Mouse (Mus musculus) hindbrain, embryonic 14.5 days (tissue): ENCODE measurements around the gene Hk1. TPM values are rescaled to one million over a fixed set of nuclear protein-coding genes. Genes with fewer than 3 reads are reported as not detected.

Experiments
- ATAC-seq: fragments of 200-750 bp; cut with Nextera tagmentation; 2 replicates; pipeline ENCODE4 v1.8.0; 2017; ENCODE audit warnings: moderate number of reproducible peaks, mild to moderate bottlenecking, moderate TSS enrichment, moderate library complexity; ENCODE audit not compliant: low FRiP score
- DNase-seq: peaks from one replicate; pipeline ENCODE4 v3.0.0-alpha.2; 2015; ENCODE audit warnings: low spot score
- H3K27ac ChIP-seq: fragments of 300-500 bp; sonication (generic); 2 replicates; pipeline ENCODE4 v1.5.1; 2014; ENCODE audit warnings: mild to moderate bottlenecking, moderate library complexity
- H3K27me3 ChIP-seq: fragments of 300-500 bp; sonication (generic); 2 replicates; pipeline ENCODE4 v1.6.1; 2014; ENCODE audit warnings: mild to moderate bottlenecking, low read length, mixed read lengths; ENCODE audit not compliant: control insufficient read depth, insufficient read depth
- H3K36me3 ChIP-seq: fragments of 300-500 bp; sonication (generic); replicated peaks from 2 replicates; pipeline ENCODE4 v1.6.1; 2014; ENCODE audit not compliant: control insufficient read depth, insufficient read depth
- H3K4me1 ChIP-seq: fragments of 300-500 bp; sonication (generic); replicated peaks from 2 replicates; pipeline ENCODE4 v1.6.1; 2014; ENCODE audit warnings: antibody characterized with exemption, low read length, mixed read lengths; ENCODE audit not compliant: control insufficient read depth, insufficient read depth
- H3K4me2 ChIP-seq: fragments of 300-500 bp; sonication (generic); replicated peaks from 2 replicates; pipeline ENCODE4 v1.6.1; 2014; ENCODE audit warnings: mild to moderate bottlenecking, moderate library complexity
- H3K4me3 ChIP-seq: fragments of 300-500 bp; sonication (generic); replicated peaks from 2 replicates; pipeline ENCODE4 v1.5.1; 2014; ENCODE audit warnings: mild to moderate bottlenecking, low read length
- H3K9ac ChIP-seq: fragments of 300-500 bp; sonication (generic); 2 replicates; pipeline ENCODE4 v1.6.1; 2014
- H3K9me3 ChIP-seq: fragments of 300-500 bp; sonication (generic); 2 replicates; pipeline ENCODE4 v1.6.1; 2016; ENCODE audit warnings: low read length; ENCODE audit not compliant: control insufficient read depth
- WGBS: fragments of 180-500 bp; shearing (Covaris S2); extraction: QIAGEN DNeasy Blood & Tissue Kit; methylation state at CpG from one replicate; pipeline ENCODE4 v1.1.7; 2014; 5-methylcytosine and 5-hydroxymethylcytosine counted together
- polyA plus RNA-seq: library from polyadenylated mRNA; unstranded; fragments of >200 nt; fragmentation: Nextera tagmentation; extraction: Ambion mirVana; gene quantifications from 2 replicates; pipeline ENCODE4 v1.2.1, GENCODE M21; 2014

Hk1 gene
- polyA plus RNA-seq, 1 experiment from 2014 or later = 89.9 TPM

- no peak overlapping the region for H3K4me3 ChIP-seq
- H3K4me1 ChIP-seq = no peaks in the 10 kb centered on the region
- no peaks in the 10 kb centered on the region for H3K9me3 ChIP-seq
- H3K4me2 ChIP-seq = no peak overlapping the region
- no peak overlapping the region for H3K9ac ChIP-seq
- no peak for DNase-seq
- 87% methylated on average over 16 of the region's 16 CpGs for WGBS
- H3K27ac ChIP-seq = no peak overlapping the region
- no peaks in the 10 kb centered on the region for H3K27me3 ChIP-seq
- H3K36me3 ChIP-seq = peaks cover 50% of the 10 kb centered on the region
- ATAC-seq = no peak
Measured at GRCm38 (mm10) chr10:62269278-62269677, 110.4 kb downstream of the Hk1 start.

GRCm38 (mm10) chr10:62264299-62264698, 115.4 kb downstream of the Hk1 start:
- no peak overlapping the region for H3K9ac ChIP-seq
- H3K4me2 ChIP-seq = no peak overlapping the region
- H3K36me3 ChIP-seq = peaks cover 9% of the 10 kb centered on the region
- no peaks in the 10 kb centered on the region for H3K4me1 ChIP-seq
- DNase-seq (no peak), ATAC-seq (no peak)
- H3K4me3 ChIP-seq = no peak overlapping the region
- no peaks in the 10 kb centered on the region for H3K9me3 ChIP-seq
- WGBS = 90% methylated on average over 2 of the region's 2 CpGs
- H3K27ac ChIP-seq = no peak overlapping the region
- no peaks in the 10 kb centered on the region for H3K27me3 ChIP-seq

- Histone ChIP-seq H3K4me3 (no peak overlapping the region), H3K27me3 (no peaks in the 10 kb centered on the region), H3K4me1 (no peaks in the 10 kb centered on the region), H3K36me3 (no peaks in the 10 kb centered on the region), H3K4me2 (no peak overlapping the region), H3K9ac (no peak overlapping the region), H3K27ac (no peak overlapping the region), H3K9me3 (no peaks in the 10 kb centered on the region)
- ATAC-seq (peak; percentile 57; the same call in 1 of the 2 replicates), DNase-seq (peak; percentile 69)
- WGBS = 21% methylated on average over 18 of the region's 18 CpGs
Measured at GRCm38 (mm10) chr10:62261115-62261886, 118.4 kb downstream of the Hk1 start.

- no peak for DNase-seq
- no peak overlapping the region for H3K4me3 ChIP-seq
- no peaks in the 10 kb centered on the region for H3K27me3 ChIP-seq
- H3K27ac ChIP-seq = no peak overlapping the region
- no peaks in the 10 kb centered on the region for H3K36me3 ChIP-seq
- no peak overlapping the region for H3K4me2 ChIP-seq
- no peaks in the 10 kb centered on the region for H3K4me1 ChIP-seq
- H3K9me3 ChIP-seq = no peaks in the 10 kb centered on the region
- ATAC-seq = no peak
- 95% methylated on average over 5 of the region's 5 CpGs for WGBS
- no peak overlapping the region for H3K9ac ChIP-seq
Measured at GRCm38 (mm10) chr10:62258298-62258697, 121.4 kb downstream of the Hk1 start.

GRCm38 (mm10) chr10:62252496-62253235, 127.0 kb downstream of the Hk1 start:
- Histone ChIP-seq H3K36me3 (no peaks in the 10 kb centered on the region), H3K27me3 (no peaks in the 10 kb centered on the region), H3K27ac (no peak overlapping the region), H3K9ac (no peak overlapping the region), H3K4me1 (no peaks in the 10 kb centered on the region), H3K4me3 (no peak overlapping the region), H3K9me3 (no peaks in the 10 kb centered on the region), H3K4me2 (no peak overlapping the region)
- DNase-seq (no peak), ATAC-seq (no peak)
- 89% methylated on average over 27 of the region's 27 CpGs for WGBS

GRCm38 (mm10) chr10:62252000-62252488, 127.7 kb downstream of the Hk1 start, which contains the start of gene Tacr2:
Tacr2 (plus strand) TSS chr10:62252438.
- no peak for ATAC-seq
- 47% methylated on average over 12 of the region's 12 CpGs for WGBS

GRCm38 (mm10) chr10:62247815-62248214, 131.9 kb downstream of the Hk1 start:
- DNase-seq = no peak
- ATAC-seq = no peak

More at GRCm38 (mm10) chr10:62252000-62252488, 127.7 kb downstream of the Hk1 start, which contains the start of gene Tacr2:
- Histone ChIP-seq H3K4me3 (no peak within 1 kb of the TSS), H3K36me3 (no peaks in the 10 kb centered on the region), H3K27me3 (no peaks in the 10 kb centered on the region), H3K9ac (no peak within 1 kb of the TSS), H3K9me3 (no peaks in the 10 kb centered on the region), H3K4me1 (no peaks in the 10 kb centered on the region), H3K27ac (no peak within 1 kb of the TSS), H3K4me2 (no peak within 1 kb of the TSS)
- no peak for DNase-seq

GRCm38 (mm10) chr10:62247156-62247555, 132.6 kb downstream of the Hk1 start:
- DNase-seq = no peak
- Histone ChIP-seq H3K4me1 (no peaks in the 10 kb centered on the region), H3K27ac (no peak overlapping the region), H3K36me3 (no peaks in the 10 kb centered on the region), H3K4me2 (no peak overlapping the region), H3K4me3 (no peak overlapping the region), H3K9ac (no peak overlapping the region), H3K9me3 (no peaks in the 10 kb centered on the region; the same call in 1 of the 2 replicates), H3K27me3 (no peaks in the 10 kb centered on the region)
- 55% methylated on average over 3 of the region's 3 CpGs for WGBS
- peak; percentile 40; the same call in 1 of the 2 replicates for ATAC-seq

More at GRCm38 (mm10) chr10:62247815-62248214, 131.9 kb downstream of the Hk1 start:
- 62% methylated on average over 8 of the region's 8 CpGs for WGBS
- H3K9ac ChIP-seq = no peak overlapping the region
- H3K4me1 ChIP-seq = no peaks in the 10 kb centered on the region
- no peak overlapping the region for H3K4me2 ChIP-seq
- no peaks in the 10 kb centered on the region for H3K36me3 ChIP-seq
- no peak overlapping the region for H3K27ac ChIP-seq
- no peaks in the 10 kb centered on the region for H3K27me3 ChIP-seq
- no peak overlapping the region for H3K4me3 ChIP-seq
- no peaks in the 10 kb centered on the region; the same call in 1 of the 2 replicates for H3K9me3 ChIP-seq

- no peak for DNase-seq
- Histone ChIP-seq H3K27me3 (no peaks in the 10 kb centered on the region), H3K27ac (no peak overlapping the region), H3K4me2 (no peak overlapping the region), H3K36me3 (no peaks in the 10 kb centered on the region), H3K4me1 (no peaks in the 10 kb centered on the region), H3K9me3 (no peaks in the 10 kb centered on the region; the same call in 1 of the 2 replicates), H3K9ac (no peak overlapping the region), H3K4me3 (no peak overlapping the region)
- 88% methylated on average over 9 of the region's 9 CpGs for WGBS
- ATAC-seq = no peak
Measured at GRCm38 (mm10) chr10:62244067-62244466, 135.6 kb downstream of the Hk1 start.
